Mouse (Mus musculus): ENCODE measurements around the gene Olfr1337. TPM values are rescaled to one million over a fixed set of nuclear protein-coding genes. Genes with fewer than 3 reads are reported as not detected.

Gene Olfr1337
- polyA plus RNA-seq (2012; ENCODE audit: low replicate concordance), result not detected in 2 replicates

DNA sequence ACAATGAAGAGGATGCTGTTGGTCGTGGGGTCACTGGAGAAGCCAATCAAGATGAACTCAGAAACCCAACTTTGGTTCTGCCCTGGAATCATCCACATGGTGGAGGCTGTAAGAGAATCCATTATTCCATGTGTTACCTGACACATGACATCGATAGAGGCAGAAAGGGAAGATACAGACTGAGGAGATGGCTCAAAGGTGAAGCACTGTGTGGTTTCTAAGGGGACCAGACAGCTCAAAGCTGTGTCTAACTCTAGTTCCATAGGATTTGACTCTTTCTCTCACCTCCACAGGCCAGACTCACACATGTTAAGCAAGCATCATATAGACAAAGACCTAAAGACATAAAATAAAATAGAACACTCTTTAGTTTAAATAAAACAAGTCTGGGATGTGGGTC, at the start of gene Olfr1337:
TSS of gene Olfr1337 (minus strand) at position 101 of the 400 bp plus-strand sequence.

DNA sequence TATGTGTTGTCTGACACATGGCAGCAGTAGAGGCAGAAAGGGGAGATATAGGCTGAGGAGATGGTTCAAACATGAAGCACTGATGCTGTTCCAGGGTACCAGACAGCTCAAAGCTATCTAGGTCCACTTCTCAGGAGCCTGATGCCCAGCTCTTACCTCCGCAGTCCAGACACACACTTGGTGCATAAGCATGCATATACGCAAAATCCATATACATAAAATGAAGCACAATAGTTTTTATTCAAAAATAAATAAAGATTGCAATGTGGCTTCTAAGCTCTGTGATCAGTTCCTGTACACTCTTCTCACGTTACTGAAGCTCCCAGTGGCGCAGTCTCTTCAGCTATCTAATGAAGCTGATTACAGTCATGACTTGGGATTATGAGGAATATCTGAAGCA, 27.5 kb upstream of the Olfr1337 start, which contains the start of gene Olfr1335:
TSS of gene Olfr1335 (minus strand) at position 101 of the 400 bp plus-strand sequence.

DNA sequence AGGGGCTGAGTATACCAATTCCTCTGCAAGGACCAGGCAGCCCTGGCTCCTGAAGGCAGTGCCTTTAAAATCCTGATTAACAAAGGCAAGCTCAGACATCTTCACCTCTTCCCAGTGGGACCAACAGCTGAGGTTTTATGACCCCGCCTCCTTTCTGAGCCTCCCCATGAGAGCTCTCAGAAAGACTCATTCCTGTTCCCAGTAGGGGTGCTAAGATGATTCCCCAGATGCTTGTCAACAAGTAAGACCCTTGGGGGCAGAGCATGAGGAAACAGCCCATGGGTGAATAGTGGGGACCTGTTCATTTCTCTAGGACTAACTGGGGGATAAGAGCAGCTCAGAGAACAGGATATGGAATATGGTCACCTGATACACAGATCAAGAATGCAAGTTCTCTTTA, 23.7 kb downstream of the Olfr1337 start, which contains the start of gene Olfr1338:
TSS of gene Olfr1338 (minus strand) at position 101 of the 400 bp plus-strand sequence.

DNA sequence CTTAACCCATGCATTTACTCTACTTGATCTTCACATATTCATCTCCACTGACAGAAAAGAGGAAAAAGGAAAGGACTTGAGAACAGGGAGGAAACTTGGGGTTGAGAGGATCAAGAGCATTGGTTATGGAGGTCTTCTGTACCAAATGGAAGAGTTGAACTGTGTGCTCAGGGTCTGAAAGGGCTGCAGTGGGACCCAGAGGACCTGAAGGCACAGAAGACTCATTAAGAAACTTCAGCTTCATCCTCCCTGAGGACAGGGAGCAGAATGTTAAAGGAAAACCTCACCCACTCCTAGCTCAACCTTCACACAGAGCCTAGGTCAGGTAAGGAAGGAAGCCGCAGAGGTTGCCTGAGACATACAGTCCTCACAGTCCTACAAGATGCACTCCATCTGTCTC, 50.5 kb downstream of the Olfr1337 start, which contains the start of gene Olfr1339:
TSS of gene Olfr1339 (plus strand) at position 301 of the 400 bp plus-strand sequence.

Other genes with a start within 250 kb of the Olfr1337 start
- gene Tmem125, start 238.5 kb downstream of the Olfr1337 start, polyA plus RNA-seq (2012; ENCODE audit: low replicate concordance), result not detected in 2 replicates
- not detected in 2 replicates for gene Cfap57, start 161.8 kb downstream of the Olfr1337 start, polyA plus RNA-seq (2012; ENCODE audit: low replicate concordance)
- gene Ebna1bp2, start 161.8 kb downstream of the Olfr1337 start, polyA plus RNA-seq (2012; ENCODE audit: low replicate concordance), result 4.3 and 10.8 TPM in 2 replicates
- not detected in 2 replicates for gene Olfr62, start 123.6 kb downstream of the Olfr1337 start, polyA plus RNA-seq (2012; ENCODE audit: low replicate concordance)
- gene Olfr1342, start 89.8 kb downstream of the Olfr1337 start, polyA plus RNA-seq (2012; ENCODE audit: low replicate concordance), result not detected in 2 replicates
- not detected in 2 replicates for gene Olfr1341, start 79.1 kb downstream of the Olfr1337 start, polyA plus RNA-seq (2012; ENCODE audit: low replicate concordance)
- not detected in 2 replicates for gene Olfr1340, start 62.4 kb downstream of the Olfr1337 start, polyA plus RNA-seq (2012; ENCODE audit: low replicate concordance)
- gene Olfr1339, start 50.4 kb downstream of the Olfr1337 start, polyA plus RNA-seq (2012; ENCODE audit: low replicate concordance), result not detected in 2 replicates
- gene Olfr1338, start 23.8 kb downstream of the Olfr1337 start, polyA plus RNA-seq (2012; ENCODE audit: low replicate concordance), result not detected in 2 replicates
- not detected in 2 replicates for gene Olfr1335, start 27.4 kb upstream of the Olfr1337 start, polyA plus RNA-seq (2012; ENCODE audit: low replicate concordance)
- not detected in 2 replicates for gene Olfr1333, start 53.7 kb upstream of the Olfr1337 start, polyA plus RNA-seq (2012; ENCODE audit: low replicate concordance)
- not detected in 2 replicates for gene Olfr1331, start 82.1 kb upstream of the Olfr1337 start, polyA plus RNA-seq (2012; ENCODE audit: low replicate concordance)
- not detected in 2 replicates for gene Olfr1330, start 106.0 kb upstream of the Olfr1337 start, polyA plus RNA-seq (2012; ENCODE audit: low replicate concordance)
- not detected in 2 replicates for gene Olfr1329, start 134.9 kb upstream of the Olfr1337 start, polyA plus RNA-seq (2012; ENCODE audit: low replicate concordance)
- gene Olfr1328, start 156.0 kb upstream of the Olfr1337 start, polyA plus RNA-seq (2012; ENCODE audit: low replicate concordance), result not detected in 2 replicates
- not detected in 2 replicates for gene Lao1, start 179.0 kb upstream of the Olfr1337 start, polyA plus RNA-seq (2012; ENCODE audit: low replicate concordance)